Mouse (Mus musculus) fat pad, adult 2 months (tissue): Measurements from ENCODE around the gene Cacna1a.

Experiments
- DNase-seq: peaks from one replicate; pipeline ENCODE4 v3.0.0-alpha.2; 2011; ENCODE audit warnings: low read depth, low spot score; ENCODE audit errors: extremely low read depth

Cacna1a gene

GRCm38 (mm10) chr8:84413886-84414851 is 25.9 kb downstream of the Cacna1a start:
- no peak for DNase-seq

GRCm38 (mm10) chr8:84414918-84415317 is 26.7 kb downstream of the Cacna1a start:
- DNase-seq: no peak

- DNase-seq: no peak
Measured at GRCm38 (mm10) chr8:84415378-84415898, 27.2 kb downstream of the Cacna1a start.

- DNase-seq: no peak
Measured at GRCm38 (mm10) chr8:84416041-84416440, 27.8 kb downstream of the Cacna1a start.

GRCm38 (mm10) chr8:84416915-84417314 is 28.7 kb downstream of the Cacna1a start:
- DNase-seq: no peak

GRCm38 (mm10) chr8:84417840-84418239 is 29.6 kb downstream of the Cacna1a start:
- DNase-seq: no peak

GRCm38 (mm10) chr8:84424426-84424825 is 36.2 kb downstream of the Cacna1a start:
- no peak for DNase-seq

- no peak for DNase-seq
Measured at GRCm38 (mm10) chr8:84426087-84426486, 37.8 kb downstream of the Cacna1a start.

- DNase-seq: no peak
Measured at GRCm38 (mm10) chr8:84426582-84426981, 38.3 kb downstream of the Cacna1a start.

GRCm38 (mm10) chr8:84428034-84428433 is 39.8 kb downstream of the Cacna1a start:
- DNase-seq: no peak

GRCm38 (mm10) chr8:84429014-84429413 is 40.8 kb downstream of the Cacna1a start:
- no peak for DNase-seq

- DNase-seq: no peak
Measured at GRCm38 (mm10) chr8:84429492-84429891, 41.3 kb downstream of the Cacna1a start.

- DNase-seq: no peak
Measured at GRCm38 (mm10) chr8:84435370-84435769, 47.1 kb downstream of the Cacna1a start.

GRCm38 (mm10) chr8:84439813-84440212 is 51.6 kb downstream of the Cacna1a start:
- no peak for DNase-seq

- no peak for DNase-seq
Measured at GRCm38 (mm10) chr8:84442043-84442442, 53.8 kb downstream of the Cacna1a start.

GRCm38 (mm10) chr8:84446571-84446991 is 58.3 kb downstream of the Cacna1a start:
- DNase-seq: no peak

- DNase-seq: no peak
Measured at GRCm38 (mm10) chr8:84454532-84454931, 66.3 kb downstream of the Cacna1a start.

GRCm38 (mm10) chr8:84458853-84459252 is 70.6 kb downstream of the Cacna1a start:
- no peak for DNase-seq

GRCm38 (mm10) chr8:84459276-84459675 is 71.0 kb downstream of the Cacna1a start:
- no peak for DNase-seq

- no peak for DNase-seq
Measured at GRCm38 (mm10) chr8:84460698-84461097, 72.5 kb downstream of the Cacna1a start.

GRCm38 (mm10) chr8:84466932-84467331 is 78.7 kb downstream of the Cacna1a start:
- no peak for DNase-seq

GRCm38 (mm10) chr8:84469076-84469475 is 80.8 kb downstream of the Cacna1a start:
- no peak for DNase-seq
